Mouse (Mus musculus): Measurements from ENCODE around the gene Pitpnc1.
A peak's percentile ranks its signal among the peaks of the same experiment; 100 is the strongest.

Gene Pitpnc1

GRCm38 (mm10) chr11:107245657-107246056, 224.8 kb downstream of the Pitpnc1 start:
- DNase-seq (ENCODE audit: extremely low spot score, low read depth, low spot score), result no peak

- no peak for DNase-seq (ENCODE audit: extremely low spot score, low read depth, low spot score)
Measured at GRCm38 (mm10) chr11:107243126-107243525, 227.4 kb downstream of the Pitpnc1 start.

- no peak for DNase-seq (ENCODE audit: extremely low spot score, low read depth, low spot score)
Measured at GRCm38 (mm10) chr11:107241678-107242077, 228.8 kb downstream of the Pitpnc1 start.

DNA sequence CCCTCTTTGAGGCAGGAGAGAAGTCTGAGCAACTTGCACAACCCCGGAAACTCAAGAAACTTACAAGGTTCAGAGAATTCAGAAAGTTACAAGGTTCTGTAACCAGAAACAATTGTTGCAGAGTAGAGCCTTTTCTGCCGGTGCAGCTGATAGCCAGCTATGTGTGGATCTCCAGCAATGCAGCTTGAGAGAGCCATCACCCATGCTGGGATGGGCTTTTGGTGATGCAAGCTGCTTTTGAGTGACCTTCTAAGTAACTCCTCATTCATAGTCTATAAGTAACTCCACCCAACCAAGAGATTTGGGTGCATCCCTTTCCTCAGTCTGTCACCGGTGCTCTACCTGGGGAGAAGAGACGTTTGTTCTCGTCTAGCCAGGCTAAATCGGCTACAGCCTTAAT, 232.0 kb downstream of the Pitpnc1 start:
- no peak for DNase-seq (ENCODE audit: extremely low spot score, low read depth, low spot score)

- DNase-seq (ENCODE audit: extremely low spot score, low read depth, low spot score), result no peak
Measured at GRCm38 (mm10) chr11:107237532-107237931, 233.0 kb downstream of the Pitpnc1 start.

- no peak for DNase-seq (ENCODE audit: extremely low spot score, low read depth, low spot score)
Measured at GRCm38 (mm10) chr11:107233252-107233890, 237.1 kb downstream of the Pitpnc1 start.

GRCm38 (mm10) chr11:107230128-107230527, 240.4 kb downstream of the Pitpnc1 start:
- DNase-seq (ENCODE audit: extremely low spot score, low read depth, low spot score), result no peak

DNA sequence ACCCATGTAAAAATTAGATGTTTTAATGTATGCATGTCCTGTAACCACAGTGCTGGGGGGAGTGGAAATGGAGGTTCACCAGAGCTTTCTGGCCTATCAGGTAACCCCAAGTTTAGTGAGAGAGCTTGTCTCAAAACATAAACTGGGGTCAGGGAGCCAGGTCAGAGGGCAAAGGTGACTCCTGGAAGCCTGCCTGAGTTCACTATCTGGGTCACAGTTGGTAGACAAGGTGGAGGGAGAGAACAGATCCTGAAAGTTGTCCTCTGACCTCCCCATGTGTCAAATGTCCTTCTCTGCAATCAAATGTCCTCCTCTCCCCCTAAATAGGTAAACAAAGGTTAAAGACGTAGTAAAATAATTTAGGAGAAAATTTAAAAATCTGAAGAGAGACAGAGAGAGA, 244.1 kb downstream of the Pitpnc1 start:
- DNase-seq (ENCODE audit: extremely low spot score, low read depth, low spot score), result no peak

GRCm38 (mm10) chr11:107226013-107226412, 244.5 kb downstream of the Pitpnc1 start:
- no peak for DNase-seq (ENCODE audit: extremely low spot score, low read depth, low spot score)

DNA sequence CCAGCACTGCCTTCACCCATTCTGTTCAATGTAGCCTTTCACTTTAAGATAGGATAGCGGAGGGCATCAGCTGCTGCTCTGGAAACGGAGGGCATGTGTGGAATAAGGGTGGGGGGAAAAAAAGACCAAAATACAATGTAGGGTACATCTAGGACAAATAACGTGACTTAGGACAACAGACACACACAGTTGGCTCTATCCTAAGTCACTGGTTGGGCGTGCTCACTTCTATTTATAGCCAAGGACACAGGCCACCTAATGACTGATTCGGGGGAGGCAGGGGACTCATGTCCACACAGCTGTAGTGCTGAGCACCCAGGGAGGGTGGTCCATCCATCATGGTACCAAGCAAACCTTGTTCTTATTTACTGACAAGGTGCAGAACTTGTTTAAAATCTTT, 245.2 kb downstream of the Pitpnc1 start:
- no peak for DNase-seq (ENCODE audit: extremely low spot score, low read depth, low spot score)

GRCm38 (mm10) chr11:107223667-107224214, 246.8 kb downstream of the Pitpnc1 start:
- no peak for DNase-seq (ENCODE audit: extremely low spot score, low read depth, low spot score)

GRCm38 (mm10) chr11:107223169-107223561, 247.3 kb downstream of the Pitpnc1 start:
- DNase-seq (ENCODE audit: extremely low spot score, low read depth, low spot score), result no peak

DNA sequence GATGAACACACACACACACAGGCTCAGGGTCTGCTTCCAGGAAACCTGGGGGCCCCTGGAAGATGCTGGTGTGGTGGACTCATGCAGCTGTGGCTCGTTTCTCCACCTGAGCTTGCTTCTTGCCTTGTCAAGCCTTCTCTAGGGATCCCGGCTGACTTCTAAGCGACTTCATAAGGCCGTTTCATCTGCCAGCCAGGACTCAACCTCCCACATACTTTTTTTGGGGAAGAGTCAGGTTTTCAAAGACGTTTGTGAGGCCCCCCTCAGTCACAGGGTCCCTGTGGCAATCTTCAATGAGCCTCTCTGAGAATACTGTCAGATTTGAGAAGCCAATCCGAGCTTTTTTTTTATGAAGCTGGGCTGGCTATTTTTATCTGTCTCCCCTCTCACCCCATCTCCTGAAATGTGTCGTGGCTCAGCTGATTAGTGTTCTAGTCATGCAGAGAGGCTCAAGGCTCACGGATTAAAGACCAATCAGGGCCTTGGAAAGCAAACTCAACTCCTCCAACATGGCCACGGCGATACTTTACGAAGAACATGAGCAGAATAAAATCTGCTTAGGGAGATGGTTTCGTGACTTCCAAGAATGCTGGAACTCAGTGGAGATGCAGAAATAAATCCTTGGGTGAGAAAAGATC, 247.8 kb downstream of the Pitpnc1 start:
- DNase-seq (ENCODE audit: extremely low spot score, low read depth, low spot score), result no peak

DNA sequence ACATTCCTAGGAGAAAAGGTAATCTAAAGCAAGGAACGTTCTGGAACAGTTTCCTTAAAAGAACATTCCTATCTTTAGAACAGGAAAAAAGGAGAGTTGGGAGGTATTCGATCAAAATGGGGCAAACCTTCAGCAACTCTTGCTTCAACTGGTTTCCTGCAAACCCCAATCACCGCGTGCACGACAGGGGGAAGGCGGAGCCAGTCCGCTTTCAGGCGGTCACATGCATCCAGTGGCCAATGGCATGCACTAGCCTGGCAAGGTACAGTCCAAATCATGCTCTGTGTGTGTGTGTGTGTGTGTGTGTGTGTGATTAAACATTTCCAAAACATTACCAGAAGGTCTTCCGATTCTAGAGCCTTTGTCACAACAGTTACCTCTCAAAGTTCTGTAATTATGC, 255.4 kb downstream of the Pitpnc1 start:
- no peak for DNase-seq (ENCODE audit: extremely low spot score, low read depth, low spot score)

DNA sequence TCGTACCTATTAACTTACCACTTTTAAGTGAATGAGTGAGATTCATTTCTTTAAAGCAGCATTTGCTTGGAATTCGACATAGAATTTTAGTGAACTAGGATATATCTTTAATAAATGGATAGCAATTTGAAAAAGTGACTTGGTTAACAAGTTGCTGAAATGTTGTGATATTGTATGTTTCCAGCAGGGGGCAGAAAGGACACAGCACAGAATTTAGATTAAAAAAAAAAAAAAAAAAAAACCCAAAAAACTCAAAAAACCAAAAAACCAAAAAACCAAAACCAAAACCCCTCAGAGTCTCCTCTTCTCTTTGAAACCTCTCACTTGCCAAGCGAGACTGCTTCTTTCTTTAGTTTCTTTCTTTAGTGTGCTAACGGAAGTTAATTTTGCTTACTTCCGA, 256.8 kb downstream of the Pitpnc1 start:
- peak; percentile 30 for DNase-seq (ENCODE audit: extremely low spot score, low read depth, low spot score)

DNA sequence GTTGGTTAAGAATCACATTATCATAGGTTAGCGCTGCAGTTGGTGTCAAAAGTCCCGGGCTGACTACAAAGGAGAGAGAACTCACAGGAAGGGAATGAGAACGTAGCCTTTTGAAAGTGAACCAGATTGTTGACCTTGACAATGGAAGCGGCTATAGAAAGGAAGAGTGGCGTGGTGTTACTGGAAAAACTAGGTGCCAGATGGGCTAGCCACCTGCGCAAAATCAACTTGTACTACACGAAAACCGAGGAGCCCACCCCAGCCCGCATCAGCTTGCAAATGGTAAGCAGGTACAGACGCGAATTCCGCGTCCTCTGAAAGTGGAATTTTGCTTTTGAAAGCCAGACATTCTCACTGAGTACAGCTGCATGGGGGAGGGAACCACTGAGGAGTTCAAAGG, 260.7 kb downstream of the Pitpnc1 start:
- DNase-seq (ENCODE audit: extremely low spot score, low read depth, low spot score), result no peak

- DNase-seq (ENCODE audit: extremely low spot score, low read depth, low spot score), result no peak
Measured at GRCm38 (mm10) chr11:107201773-107202172, 268.7 kb downstream of the Pitpnc1 start.

GRCm38 (mm10) chr11:107199281-107199680, 271.2 kb downstream of the Pitpnc1 start:
- no peak for DNase-seq (ENCODE audit: extremely low spot score, low read depth, low spot score)

DNA sequence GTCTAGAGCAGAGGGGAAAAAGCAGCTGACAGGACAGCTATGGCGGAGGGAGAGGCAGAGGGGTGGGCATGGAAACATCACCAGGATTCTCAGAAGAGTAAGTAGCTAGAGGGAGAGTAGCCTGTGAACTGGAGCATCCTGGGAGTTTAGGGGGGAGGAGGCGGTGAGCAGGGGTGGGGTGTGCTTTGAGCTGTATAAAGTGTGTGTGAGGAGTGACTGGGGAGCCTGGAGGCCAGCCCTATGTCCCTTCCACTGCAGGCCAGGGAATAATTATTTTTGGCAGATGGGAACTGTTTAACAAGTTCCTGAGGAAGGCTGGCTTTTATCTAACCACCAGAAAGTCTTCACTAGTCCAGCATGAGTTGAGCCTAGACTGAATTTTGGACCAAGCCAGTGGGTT, 275.2 kb downstream of the Pitpnc1 start:
- DNase-seq (ENCODE audit: extremely low spot score, low read depth, low spot score), result no peak

DNA sequence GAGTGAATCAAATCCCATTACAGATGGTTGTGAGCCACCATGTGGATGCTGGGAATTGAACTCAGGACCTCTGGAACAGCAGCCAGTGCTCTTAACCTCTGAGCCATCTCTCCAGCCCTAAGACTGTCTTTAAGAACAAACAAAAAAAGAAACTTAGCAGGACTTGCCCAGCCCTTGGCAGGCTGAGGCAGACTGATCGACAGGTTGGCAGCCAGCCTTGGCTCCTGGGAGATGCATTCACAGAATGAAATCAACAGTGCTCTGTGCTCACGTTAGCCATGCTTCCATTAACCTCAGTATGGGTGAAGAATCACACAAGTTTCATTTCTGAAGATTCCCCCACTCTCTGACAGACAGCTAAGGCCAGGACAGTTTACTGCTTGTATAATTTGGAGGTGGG, 280.1 kb downstream of the Pitpnc1 start:
- DNase-seq (ENCODE audit: extremely low spot score, low read depth, low spot score), result no peak

GRCm38 (mm10) chr11:107188565-107189552, 281.6 kb downstream of the Pitpnc1 start, which contains the start of gene Nol11:
TSS of gene Nol11 (minus strand) at chr11:107189381.
- DNase-seq (ENCODE audit: extremely low spot score, low read depth, low spot score), result peak; percentile 98

All from hindlimb bud, embryonic 11.5 days (tissue).